Mouse (Mus musculus) 3134 (cell line): ENCODE measurements around the gene Olfr111.
"Not testable (repeated sequence)": the region's sequence is repeated elsewhere in the genome, so short reads cannot be mapped to it uniquely, and the experiment has no call there.

ENCODE experiments used
- DNase-seq: peaks from one replicate; pipeline ENCODE4 v3.0.0-alpha.2; 2011; ENCODE audit warnings: low spot score; ENCODE audit not compliant: insufficient read length; ENCODE audit errors: extremely low read depth

The Olfr111 gene

GRCm38 (mm10) chr17:37507730-37508129, at the start of gene Olfr111:
Gene Olfr111, plus strand, starts transcription at chr17:37508030.
- DNase-seq, result no peak

- DNase-seq, result no peak
These were observed 49.2 kb upstream of the Olfr111 start, which contains the start of gene Olfr109 for GRCm38 (mm10) chr17:37458616-37459015. Gene Olfr109, plus strand, starts transcription at chr17:37458916.

- no peak for DNase-seq
These were observed 24.4 kb upstream of the Olfr111 start, which contains the start of gene H2-M2 for GRCm38 (mm10) chr17:37483452-37483851. Gene H2-M2, minus strand, starts transcription at chr17:37483552.

- DNase-seq, result no peak
These were observed 15.8 kb upstream of the Olfr111 start, which contains the start of gene Olfr110 for GRCm38 (mm10) chr17:37491930-37492518. Gene Olfr110, plus strand, starts transcription at chr17:37492468.

GRCm38 (mm10) chr17:37524612-37525011, 16.8 kb downstream of the Olfr111 start:
- not testable (repeated sequence) for DNase-seq

- not testable (repeated sequence) for DNase-seq
These were observed 17.6 kb downstream of the Olfr111 start for GRCm38 (mm10) chr17:37525427-37525826.

- DNase-seq, result no peak
These were observed 27.3 kb downstream of the Olfr111 start for GRCm38 (mm10) chr17:37535173-37535572.

- DNase-seq, result not testable (repeated sequence)
These were observed 30.6 kb downstream of the Olfr111 start for GRCm38 (mm10) chr17:37538416-37538815.

- DNase-seq, result no peak
These were observed 33.8 kb downstream of the Olfr111 start for GRCm38 (mm10) chr17:37541454-37542119.

GRCm38 (mm10) chr17:37543800-37544435, 36.1 kb downstream of the Olfr111 start:
- no peak for DNase-seq

GRCm38 (mm10) chr17:37558913-37559615, 51.2 kb downstream of the Olfr111 start:
- DNase-seq, result no peak

- no peak for DNase-seq
These were observed 61.5 kb downstream of the Olfr111 start, which contains the start of gene Olfr112 for GRCm38 (mm10) chr17:37569351-37569750. Gene Olfr112, minus strand, starts transcription at chr17:37569451.

- no peak for DNase-seq
These were observed 69.7 kb downstream of the Olfr111 start, which contains the start of gene Olfr113 for GRCm38 (mm10) chr17:37577563-37577962. Gene Olfr113, minus strand, starts transcription at chr17:37577663.
